Mouse (Mus musculus): ENCODE results near the gene Kiz. TPM values are rescaled to one million over a fixed set of nuclear protein-coding genes. Genes with fewer than 3 reads are reported as not detected.

Kiz gene
- polyA plus RNA-seq, 1 experiment = 23.5 TPM

DNA sequence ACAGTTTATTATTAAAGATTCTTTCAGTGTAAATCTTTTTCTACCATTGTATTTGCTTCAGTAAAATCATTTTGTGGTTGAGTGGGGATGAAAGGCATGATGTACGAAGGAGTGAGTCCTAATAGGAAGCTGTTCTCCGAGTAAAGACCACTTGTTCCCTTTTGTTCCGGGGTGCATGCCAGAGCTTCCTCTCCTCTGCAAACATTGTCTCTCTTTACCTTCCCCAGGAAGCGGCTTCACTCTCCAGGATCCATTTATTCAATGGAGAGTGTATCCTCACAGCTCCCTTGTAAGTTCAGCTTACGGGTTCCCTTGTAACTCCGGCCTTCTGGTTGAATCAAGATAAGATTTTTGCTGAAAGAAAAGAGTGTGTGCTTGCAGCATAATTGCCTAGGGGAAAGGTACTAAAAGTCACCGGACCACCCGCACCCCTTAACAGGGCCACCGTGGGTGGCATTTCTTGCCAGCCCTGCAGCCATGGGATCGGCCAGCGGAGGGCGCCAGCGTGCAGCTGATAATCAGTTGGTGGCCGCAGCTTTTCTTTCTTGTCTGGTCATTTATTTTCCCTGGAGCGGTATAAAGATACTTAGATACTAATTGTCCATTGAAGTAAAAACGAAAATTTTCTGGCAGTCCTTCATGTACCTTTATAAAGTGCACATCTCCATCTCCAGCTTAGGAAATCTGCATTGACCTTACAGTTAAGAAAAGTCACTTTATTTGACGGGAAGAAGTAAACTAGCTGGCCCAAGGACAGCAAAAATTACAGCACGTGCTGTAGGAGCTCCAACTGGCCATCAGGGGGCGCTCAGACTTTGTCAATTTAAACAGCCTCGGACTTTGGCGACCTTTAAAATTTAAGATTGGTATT lies 103.5 kb downstream of the Kiz start:
- Histone ChIP-seq H3K4me1 (ENCODE audit: control insufficient read depth, insufficient read depth, low read length) (no peaks in the 10 kb centered on the region), H3K4me3 (ENCODE audit: insufficient read depth, low read length) (no peak overlapping the region), H3K27ac (ENCODE audit: insufficient read depth, low read length) (no peak overlapping the region)
- TF ChIP-seq CTCF (IDR thresholded peaks at IDR 0.05; ENCODE audit: borderline replicate concordance, insufficient read depth, low read length) = peak; percentile 84
- TF ChIP-seq POLR2A (IDR thresholded peaks at IDR 0.05; ENCODE audit: low read depth, low read length) = no peak

DNA sequence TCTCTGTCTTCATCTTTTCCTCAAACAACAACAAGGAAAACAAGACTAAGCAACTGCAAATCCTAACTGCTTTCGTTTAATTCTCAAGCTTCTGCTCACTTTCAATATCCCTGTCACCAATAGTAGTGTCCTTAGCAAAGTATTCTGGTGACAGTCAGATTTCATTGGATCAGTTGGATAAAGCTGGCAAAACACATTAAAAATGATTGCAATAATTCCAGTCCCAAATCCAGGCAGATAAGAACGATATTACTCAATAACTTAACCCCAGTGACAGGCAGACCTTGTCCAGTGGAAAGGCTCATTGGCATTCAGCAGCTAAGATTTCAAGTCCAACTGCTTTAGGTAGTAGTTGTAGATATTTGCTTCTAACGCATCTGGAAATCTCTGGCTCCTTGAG lies 119.4 kb downstream of the Kiz start:
- Histone ChIP-seq H3K27ac (ENCODE audit: insufficient read depth, low read length) (no peak overlapping the region), H3K4me3 (ENCODE audit: insufficient read depth, low read length) (no peak overlapping the region), H3K4me1 (ENCODE audit: control insufficient read depth, insufficient read depth, low read length) (no peaks in the 10 kb centered on the region)
- TF ChIP-seq CTCF (IDR thresholded peaks at IDR 0.05; ENCODE audit: borderline replicate concordance, insufficient read depth, low read length) (no peak), POLR2A (IDR thresholded peaks at IDR 0.05; ENCODE audit: low read depth, low read length) (no peak)

DNA sequence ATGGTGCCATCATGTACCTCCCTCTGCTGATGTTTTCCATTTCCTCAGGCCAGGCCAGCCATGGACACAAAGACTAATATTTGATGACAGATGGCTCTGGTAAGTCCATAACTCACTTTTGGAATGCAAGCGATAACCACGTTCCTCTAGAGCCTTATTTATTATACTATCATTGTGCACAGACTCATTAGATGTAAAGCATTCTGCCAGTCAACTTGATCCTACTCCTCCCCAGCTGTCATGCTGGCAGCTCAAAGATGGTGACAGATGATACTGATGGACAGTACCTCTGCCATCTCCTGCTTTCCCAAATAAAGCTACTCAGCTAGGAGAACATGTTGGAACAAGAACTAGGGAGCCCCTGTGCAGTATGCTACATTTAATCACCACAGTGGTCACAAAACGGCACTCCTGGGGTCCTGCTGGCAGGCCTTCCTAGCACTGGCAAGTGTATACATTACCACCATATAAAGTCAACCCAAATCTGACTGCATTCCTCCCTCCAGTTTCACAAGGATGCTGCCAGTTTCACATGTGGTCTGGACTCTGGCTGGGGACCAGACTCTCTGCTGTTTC lies 119.9 kb downstream of the Kiz start:
- H3K27ac ChIP-seq (ENCODE audit: insufficient read depth, low read length) = no peak overlapping the region
- H3K4me1 ChIP-seq (ENCODE audit: control insufficient read depth, insufficient read depth, low read length) = no peaks in the 10 kb centered on the region
- H3K4me3 ChIP-seq (ENCODE audit: insufficient read depth, low read length) = no peak overlapping the region
- no peak for TF ChIP-seq POLR2A (IDR thresholded peaks at IDR 0.05; ENCODE audit: low read depth, low read length)
- no peak for TF ChIP-seq CTCF (IDR thresholded peaks at IDR 0.05; ENCODE audit: borderline replicate concordance, insufficient read depth, low read length)

DNA sequence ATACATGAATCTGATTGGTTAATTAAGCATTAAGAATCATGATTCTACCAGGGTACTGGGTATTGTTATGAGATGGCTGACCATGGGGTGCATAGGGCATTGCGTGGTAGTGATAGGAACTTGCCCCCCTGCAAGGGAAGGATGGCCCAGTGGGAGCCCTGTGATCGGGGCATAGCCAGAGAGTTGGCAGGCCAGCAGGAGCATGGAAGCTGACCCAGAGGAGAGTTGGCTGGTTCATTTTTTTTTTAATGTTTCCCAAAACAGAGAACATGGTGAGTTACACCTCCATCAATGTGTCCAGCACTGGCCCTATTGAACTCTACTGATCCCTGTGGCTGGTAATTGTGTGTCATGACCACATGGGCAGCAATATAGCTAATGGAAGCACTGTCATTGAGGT lies 127.1 kb downstream of the Kiz start:
- Histone ChIP-seq H3K4me1 (ENCODE audit: control insufficient read depth, insufficient read depth, low read length) (no peaks in the 10 kb centered on the region), H3K27ac (ENCODE audit: insufficient read depth, low read length) (no peak overlapping the region), H3K4me3 (ENCODE audit: insufficient read depth, low read length) (no peak overlapping the region)
- TF ChIP-seq POLR2A (IDR thresholded peaks at IDR 0.05; ENCODE audit: low read depth, low read length) = no peak
- TF ChIP-seq CTCF (IDR thresholded peaks at IDR 0.05; ENCODE audit: borderline replicate concordance, insufficient read depth, low read length) = no peak

DNA sequence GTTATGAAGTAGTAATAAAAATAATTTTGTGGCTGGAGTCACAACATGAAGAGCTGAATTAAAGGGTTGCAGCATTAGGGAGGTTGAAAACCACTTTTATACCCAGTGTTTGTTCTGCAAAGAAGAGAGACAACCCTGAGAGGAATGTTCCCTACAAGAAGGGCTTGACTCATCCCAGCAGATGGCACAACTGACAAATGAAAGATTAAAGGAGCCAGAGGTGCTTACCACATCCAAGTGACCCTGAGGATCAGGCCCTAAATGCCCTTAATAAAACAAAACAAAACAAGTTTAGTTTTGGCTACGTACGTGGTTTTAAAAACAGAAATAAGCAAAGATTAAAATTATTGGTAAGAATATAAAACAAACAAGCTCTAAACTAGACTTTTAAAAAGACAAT lies 129.2 kb downstream of the Kiz start:
- TF ChIP-seq CTCF (IDR thresholded peaks at IDR 0.05; ENCODE audit: borderline replicate concordance, insufficient read depth, low read length) (no peak), POLR2A (IDR thresholded peaks at IDR 0.05; ENCODE audit: low read depth, low read length) (no peak)
- Histone ChIP-seq H3K4me1 (ENCODE audit: control insufficient read depth, insufficient read depth, low read length) (no peaks in the 10 kb centered on the region), H3K27ac (ENCODE audit: insufficient read depth, low read length) (no peak overlapping the region), H3K4me3 (ENCODE audit: insufficient read depth, low read length) (no peak overlapping the region)

DNA sequence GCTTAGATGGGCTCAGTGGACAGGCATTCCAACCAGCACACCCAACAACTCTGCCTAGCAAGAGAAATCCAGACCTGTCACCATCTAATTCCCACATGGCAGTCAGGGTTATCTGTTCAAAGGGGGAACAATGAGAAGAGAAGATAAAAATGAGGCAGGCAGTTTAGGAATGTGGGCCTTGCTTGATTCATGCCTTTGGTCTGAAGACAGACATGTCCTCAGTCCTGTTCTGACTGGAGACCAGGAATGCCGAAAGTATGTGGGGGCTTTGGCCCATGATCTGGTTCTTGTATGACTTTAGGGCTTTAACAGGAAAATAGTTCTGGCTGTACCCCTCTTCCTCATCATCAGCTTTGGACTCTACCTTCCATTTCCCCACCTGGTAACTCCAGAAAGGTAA lies 130.1 kb downstream of the Kiz start:
- TF ChIP-seq CTCF (IDR thresholded peaks at IDR 0.05; ENCODE audit: borderline replicate concordance, insufficient read depth, low read length) = no peak
- TF ChIP-seq POLR2A (IDR thresholded peaks at IDR 0.05; ENCODE audit: low read depth, low read length) = no peak
- H3K27ac ChIP-seq (ENCODE audit: insufficient read depth, low read length) = no peak overlapping the region
- H3K4me3 ChIP-seq (ENCODE audit: insufficient read depth, low read length) = no peak overlapping the region
- H3K4me1 ChIP-seq (ENCODE audit: control insufficient read depth, insufficient read depth, low read length) = no peaks in the 10 kb centered on the region

DNA sequence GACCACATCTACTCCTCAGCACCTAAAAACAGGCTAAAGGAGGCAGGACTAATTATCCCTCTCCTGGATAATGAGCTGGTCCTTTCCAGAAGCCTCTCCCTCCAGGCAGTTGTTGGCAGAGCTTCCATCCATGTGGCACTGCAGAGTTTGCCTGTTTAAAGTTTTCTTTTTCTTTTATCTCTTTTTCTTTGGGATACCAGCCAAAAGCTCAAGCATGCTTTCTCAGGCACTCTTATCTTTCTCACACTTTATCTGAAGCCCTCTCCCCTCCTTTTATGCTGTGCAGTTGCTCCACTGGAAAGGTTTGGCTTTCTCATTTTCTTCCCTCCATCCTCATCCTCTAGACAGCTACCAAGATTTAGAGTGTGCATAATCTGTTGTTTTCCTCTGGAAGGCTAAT lies 130.8 kb downstream of the Kiz start:
- Histone ChIP-seq H3K4me3 (ENCODE audit: insufficient read depth, low read length) (no peak overlapping the region), H3K27ac (ENCODE audit: insufficient read depth, low read length) (no peak overlapping the region), H3K4me1 (ENCODE audit: control insufficient read depth, insufficient read depth, low read length) (no peaks in the 10 kb centered on the region)
- no peak for TF ChIP-seq POLR2A (IDR thresholded peaks at IDR 0.05; ENCODE audit: low read depth, low read length)
- no peak for TF ChIP-seq CTCF (IDR thresholded peaks at IDR 0.05; ENCODE audit: borderline replicate concordance, insufficient read depth, low read length)

DNA sequence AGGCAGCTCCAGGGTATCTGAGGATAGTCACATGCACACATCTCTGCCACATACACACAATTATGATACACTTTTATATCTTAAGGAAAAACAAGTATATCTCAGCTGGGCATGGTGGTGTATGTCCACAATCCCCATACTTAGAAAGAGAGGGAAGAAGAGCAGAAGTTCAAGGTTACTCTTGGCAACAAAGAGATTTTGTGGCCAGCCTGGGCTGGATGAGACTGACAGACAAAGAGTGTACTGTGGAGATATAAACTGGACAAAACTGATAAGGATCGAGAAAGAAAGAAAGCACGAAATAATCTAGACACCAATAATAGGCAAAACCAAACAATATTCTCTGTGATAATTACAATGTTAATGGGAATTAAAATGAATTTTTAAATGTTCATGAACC lies 151.6 kb downstream of the Kiz start:
- no peak overlapping the region for H3K4me3 ChIP-seq (ENCODE audit: insufficient read depth, low read length)
- H3K27ac ChIP-seq (ENCODE audit: insufficient read depth, low read length) = no peak overlapping the region
- no peak for TF ChIP-seq POLR2A (IDR thresholded peaks at IDR 0.05; ENCODE audit: low read depth, low read length)
- TF ChIP-seq CTCF (IDR thresholded peaks at IDR 0.05; ENCODE audit: borderline replicate concordance, insufficient read depth, low read length) = no peak

DNA sequence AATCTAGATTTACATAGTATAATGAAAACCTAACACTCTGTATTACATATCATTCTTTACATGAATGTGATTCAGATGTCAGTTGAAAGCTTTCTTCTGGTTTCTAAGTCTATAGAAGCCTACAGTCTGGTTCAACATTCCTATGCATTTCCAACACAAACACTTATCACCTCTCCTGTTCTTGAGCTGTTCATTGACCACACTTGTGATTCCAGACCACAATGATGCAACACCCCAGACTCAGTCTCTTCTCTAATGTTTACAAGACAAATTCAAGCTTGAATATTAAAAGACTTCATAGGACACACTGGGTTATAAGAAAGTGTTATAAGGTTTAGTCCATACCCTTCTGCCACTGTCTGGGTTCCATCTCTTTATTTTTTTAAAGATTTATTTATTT lies 153.4 kb downstream of the Kiz start:
- peaks cover 2% of the 10 kb centered on the region; the same call in 1 of the 2 replicates for H3K4me1 ChIP-seq (ENCODE audit: control insufficient read depth, insufficient read depth, low read length)
- no peak overlapping the region for H3K4me3 ChIP-seq (ENCODE audit: insufficient read depth, low read length)
- no peak overlapping the region for H3K27ac ChIP-seq (ENCODE audit: insufficient read depth, low read length)
- no peak for TF ChIP-seq POLR2A (IDR thresholded peaks at IDR 0.05; ENCODE audit: low read depth, low read length)
- no peak for TF ChIP-seq CTCF (IDR thresholded peaks at IDR 0.05; ENCODE audit: borderline replicate concordance, insufficient read depth, low read length)

More for the DNA sequence above, 151.6 kb downstream of the Kiz start:
- H3K4me1 ChIP-seq (ENCODE audit: control insufficient read depth, insufficient read depth, low read length) = peaks cover 2% of the 10 kb centered on the region; the same call in 1 of the 2 replicates

DNA sequence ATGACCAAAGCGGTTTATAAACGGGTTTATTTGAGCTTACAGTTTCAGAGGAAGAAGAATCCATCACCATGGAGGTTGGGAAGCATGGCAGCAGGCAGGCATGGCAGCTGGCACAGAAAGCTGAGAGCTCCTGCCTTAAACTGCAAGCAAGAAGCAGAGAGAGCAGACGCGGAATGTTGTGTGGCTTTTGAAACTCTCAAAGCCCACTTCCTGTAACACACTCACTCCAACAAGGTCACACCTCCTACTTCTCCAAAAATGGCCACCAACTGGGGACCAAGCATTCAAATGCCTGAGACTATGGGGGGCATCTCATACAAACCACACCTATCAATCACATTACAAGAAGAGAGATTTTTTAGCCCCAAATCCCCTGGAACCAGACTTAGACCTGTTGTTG lies 154.5 kb downstream of the Kiz start:
- Histone ChIP-seq H3K27ac (ENCODE audit: insufficient read depth, low read length) (no peak overlapping the region), H3K4me1 (ENCODE audit: control insufficient read depth, insufficient read depth, low read length) (peaks cover 2% of the 10 kb centered on the region; the same call in 1 of the 2 replicates), H3K4me3 (ENCODE audit: insufficient read depth, low read length) (no peak overlapping the region)
- TF ChIP-seq POLR2A (IDR thresholded peaks at IDR 0.05; ENCODE audit: low read depth, low read length) = no peak

Data from embryonic fibroblast, embryonic 13.5 days (primary cell).